Mouse (Mus musculus): ENCODE data around the gene Ddi1.

- TF ChIP-seq POLR2A (IDR thresholded peaks at IDR 0.05; ENCODE audit: extremely low read depth, insufficient read depth, low read length) (no peak), CTCF (IDR thresholded peaks at IDR 0.05; ENCODE audit: low read depth, low read length) (no peak)
Observed at GRCm38 (mm10) chr9:6304590-6304989, 34.9 kb upstream of the Ddi1 start.

Data from liver, adult 2 months (tissue).